Mouse (Mus musculus) megakaryocyte, embryonic 14.5 days (primary cell): ENCODE results near the gene Cobl.

Experiments
- FLI1 ChIP-seq: IDR thresholded peaks from 2 replicates; pipeline ENCODE4 v1.6.1; 2012; ENCODE audit warnings: low read length, inconsistent platforms, mixed read lengths
- GATA1 ChIP-seq: IDR thresholded peaks from 3 replicates; pipeline ENCODE4 v1.6.1; 2012; ENCODE audit warnings: mixed read lengths, low read length, inconsistent platforms, borderline replicate concordance

DNA sequence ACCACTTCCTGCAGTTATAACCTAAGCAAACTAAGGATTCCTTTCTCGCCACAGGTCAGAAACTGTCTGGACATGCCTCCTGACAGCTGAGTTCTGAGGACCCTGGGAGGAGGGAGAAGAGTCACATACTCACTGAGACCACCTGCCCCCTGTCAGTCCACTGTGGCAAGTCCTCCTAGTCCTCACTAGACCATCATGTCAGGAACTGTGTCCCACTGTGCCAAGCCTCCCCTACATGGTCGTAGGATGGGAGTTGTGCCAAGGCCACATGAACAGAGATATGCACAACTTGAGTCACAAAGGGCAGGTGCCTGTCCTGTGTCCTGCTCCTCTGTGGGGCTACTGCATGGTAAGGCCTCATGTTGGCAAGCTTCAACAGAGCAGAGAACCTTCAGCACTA lies 6.4 kb downstream of the Cobl start:
- TF ChIP-seq GATA1 (no peak), FLI1 (no peak)
